Mouse (Mus musculus): ENCODE results near the gene Dcun1d2.
A peak's percentile ranks its signal among the peaks of the same experiment; 100 is the strongest.
"Not testable (repeated sequence)": the region's sequence is repeated elsewhere in the genome, so short reads cannot be mapped to it uniquely, and the experiment has no call there.

Dcun1d2 gene

DNA sequence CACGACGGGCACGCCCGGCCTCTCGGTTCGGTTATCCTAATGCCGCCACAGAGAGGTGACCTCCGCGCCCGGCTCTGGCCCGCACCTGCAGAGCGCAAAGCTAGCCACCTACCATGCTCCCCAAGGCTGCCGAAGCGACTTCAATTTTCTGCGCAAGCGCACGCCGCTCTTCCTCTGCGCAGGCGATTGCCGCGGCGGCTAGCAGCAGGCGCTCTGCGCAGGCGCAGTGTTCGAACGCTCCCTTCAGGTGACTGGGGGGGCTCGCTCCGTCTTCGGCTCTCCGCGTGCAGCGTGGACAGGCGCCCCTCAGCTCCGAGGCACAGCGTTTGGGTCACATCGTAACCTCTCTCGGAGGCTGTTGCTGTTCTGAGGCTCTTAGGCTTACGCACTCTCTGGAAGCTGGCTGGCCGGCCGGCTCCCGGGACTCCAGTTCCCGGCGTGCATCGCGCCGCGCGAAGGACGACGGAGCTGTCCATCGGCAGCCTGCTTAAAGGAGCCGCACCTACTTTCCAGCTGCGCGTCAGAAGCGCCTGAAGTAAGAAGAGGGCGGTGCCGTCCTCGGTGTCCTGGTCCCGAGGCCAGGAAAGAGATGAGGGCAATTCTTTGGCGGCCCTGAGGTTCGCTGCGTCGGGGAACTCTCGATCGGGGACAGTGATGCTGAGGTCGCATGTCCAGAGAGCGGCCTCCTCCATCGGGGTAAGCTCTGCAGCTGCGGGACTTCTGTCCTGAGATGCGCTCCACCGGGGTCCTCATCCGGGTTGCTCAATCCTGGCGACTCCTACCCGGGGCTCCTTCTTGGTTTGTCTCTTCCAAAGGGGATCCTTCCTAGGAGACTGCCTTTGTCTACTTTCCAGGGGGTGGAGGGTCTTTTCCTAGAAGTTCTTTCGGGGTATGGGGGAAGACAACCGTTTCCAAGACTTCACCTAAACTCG is at the start of gene Dcun1d2, which contains the start of gene Tmco3:
Dcun1d2 (minus strand) TSS at position 440 of the 932 bp plus-strand sequence.
Tmco3 (plus strand) TSS at position 499 of the 932 bp plus-strand sequence.
- DNase-seq (ENCODE audit: low spot score in 2 of 2), result peak; percentile 94 to 95

- DNase-seq (ENCODE audit: low spot score in 2 of 2), result no peak
Measured at GRCm38 (mm10) chr8:13337678-13338077, 49.7 kb upstream of the Dcun1d2 start.

DNA sequence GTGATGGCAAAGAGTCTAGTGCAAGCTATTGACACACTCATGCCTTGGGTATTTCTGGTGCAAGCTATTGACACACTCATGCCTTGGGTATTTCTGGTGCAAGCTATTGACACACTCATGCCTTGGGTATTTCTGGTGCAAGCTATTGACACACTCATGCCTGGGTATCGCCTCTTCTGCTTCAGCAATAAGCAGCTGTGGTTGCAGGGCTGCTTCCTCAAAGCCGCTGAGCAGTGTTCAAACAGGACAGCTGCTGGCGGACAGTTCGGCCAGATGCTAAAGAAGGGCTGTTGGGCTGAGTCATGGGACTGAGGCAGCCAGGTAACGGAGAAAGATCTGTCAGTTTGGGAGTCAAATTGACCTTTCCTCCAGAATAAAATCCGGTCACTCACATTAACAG is 49.3 kb upstream of the Dcun1d2 start:
- DNase-seq (ENCODE audit: low spot score in 2 of 2), result not testable (repeated sequence)

GRCm38 (mm10) chr8:13334671-13335070 is 46.7 kb upstream of the Dcun1d2 start:
- DNase-seq (ENCODE audit: low spot score in 2 of 2), result no peak

DNA sequence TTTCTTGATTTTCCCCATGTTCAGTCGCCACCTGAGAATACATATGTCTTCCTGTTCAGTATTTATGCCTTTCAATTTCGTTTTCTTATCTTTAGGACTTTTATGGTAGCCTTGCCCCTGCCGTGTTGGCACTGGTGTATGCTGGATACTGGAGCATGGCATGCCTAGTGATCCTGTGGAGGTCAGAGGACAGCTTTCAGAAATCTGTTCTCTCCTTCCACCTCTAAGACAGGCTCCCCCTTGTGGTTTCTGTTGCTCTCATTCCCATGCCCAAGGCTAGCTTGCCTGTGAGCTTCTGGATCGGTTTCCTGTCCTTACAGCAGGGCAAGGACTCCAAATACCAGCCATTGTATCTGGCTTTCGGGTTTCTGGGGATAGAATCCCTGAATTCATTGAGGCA is 38.7 kb upstream of the Dcun1d2 start:
- DNase-seq (ENCODE audit: low spot score in 2 of 2), result no peak

- no peak for DNase-seq (ENCODE audit: low spot score in 2 of 2)
Measured at GRCm38 (mm10) chr8:13316671-13317070, 28.7 kb upstream of the Dcun1d2 start.

GRCm38 (mm10) chr8:13314922-13315321 is 27.0 kb upstream of the Dcun1d2 start:
- DNase-seq (ENCODE audit: low spot score in 2 of 2), result no peak

GRCm38 (mm10) chr8:13306916-13307315 is 19.0 kb upstream of the Dcun1d2 start:
- DNase-seq (ENCODE audit: low spot score in 2 of 2), result no peak

GRCm38 (mm10) chr8:13306309-13306909 is 18.5 kb upstream of the Dcun1d2 start:
- no peak for DNase-seq (ENCODE audit: low spot score in 2 of 2)

DNA sequence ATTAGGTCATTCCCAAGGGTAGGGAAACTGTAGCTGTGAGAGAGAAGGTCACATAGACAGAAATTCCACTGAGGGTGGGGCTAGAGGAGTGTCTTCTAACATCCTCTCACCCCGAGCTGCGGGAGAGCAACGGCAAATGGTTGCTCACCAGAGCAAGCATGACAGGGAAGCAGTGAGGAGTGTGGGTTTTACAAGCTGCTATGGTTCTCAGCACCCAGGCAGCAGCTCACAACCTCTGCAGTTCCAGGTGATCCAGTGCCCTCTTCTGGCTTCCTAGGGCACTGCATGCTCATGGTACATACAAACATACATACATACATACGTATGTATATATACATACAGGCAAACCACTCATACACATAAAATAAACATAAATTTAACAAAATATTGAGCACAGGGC is 18.0 kb upstream of the Dcun1d2 start:
- no peak for DNase-seq (ENCODE audit: low spot score in 2 of 2)

DNA sequence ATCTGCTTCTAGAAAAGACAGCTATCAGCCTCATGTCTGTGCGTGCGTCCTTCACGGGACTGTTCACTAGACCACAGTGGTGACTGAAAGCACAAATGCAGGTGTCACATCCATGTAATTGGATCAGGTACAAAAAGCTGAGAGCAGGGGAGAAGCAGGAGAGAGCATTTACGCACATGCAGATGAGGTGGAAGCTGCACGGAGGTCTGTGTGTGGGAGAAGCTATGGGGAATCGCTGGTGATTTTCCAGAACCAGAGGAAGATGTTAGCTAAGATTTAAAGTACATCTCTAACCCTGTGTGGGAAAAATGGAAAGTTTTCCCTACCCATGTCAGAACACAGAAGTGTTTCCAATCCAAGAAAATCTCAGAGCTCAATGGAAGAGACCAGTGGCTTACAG is 17.5 kb upstream of the Dcun1d2 start:
- DNase-seq (ENCODE audit: low spot score in 2 of 2), result no peak

DNA sequence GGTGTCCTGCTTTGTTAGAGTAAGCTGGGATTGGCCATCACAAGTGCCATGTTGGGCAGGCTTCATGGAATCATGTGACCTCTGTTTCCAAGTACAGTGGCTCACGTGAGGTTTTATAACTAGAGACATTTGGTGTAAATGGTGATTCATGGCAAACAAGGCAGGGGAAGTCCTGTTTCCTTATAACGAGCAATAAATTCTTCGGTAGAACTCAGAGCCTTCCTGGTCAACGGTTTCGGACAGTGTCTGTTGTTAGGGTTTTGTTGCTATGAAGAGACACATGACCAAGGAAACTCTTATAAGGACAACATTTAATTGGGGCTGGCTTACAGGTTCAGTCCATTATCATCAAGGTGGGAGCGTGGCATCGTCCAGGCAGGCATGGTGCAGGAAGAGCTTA is 13.1 kb upstream of the Dcun1d2 start:
- DNase-seq (ENCODE audit: low spot score in 2 of 2), result no peak

- DNase-seq (ENCODE audit: low spot score in 2 of 2), result no peak
Measured at GRCm38 (mm10) chr8:13299571-13299970, 11.6 kb upstream of the Dcun1d2 start.

DNA sequence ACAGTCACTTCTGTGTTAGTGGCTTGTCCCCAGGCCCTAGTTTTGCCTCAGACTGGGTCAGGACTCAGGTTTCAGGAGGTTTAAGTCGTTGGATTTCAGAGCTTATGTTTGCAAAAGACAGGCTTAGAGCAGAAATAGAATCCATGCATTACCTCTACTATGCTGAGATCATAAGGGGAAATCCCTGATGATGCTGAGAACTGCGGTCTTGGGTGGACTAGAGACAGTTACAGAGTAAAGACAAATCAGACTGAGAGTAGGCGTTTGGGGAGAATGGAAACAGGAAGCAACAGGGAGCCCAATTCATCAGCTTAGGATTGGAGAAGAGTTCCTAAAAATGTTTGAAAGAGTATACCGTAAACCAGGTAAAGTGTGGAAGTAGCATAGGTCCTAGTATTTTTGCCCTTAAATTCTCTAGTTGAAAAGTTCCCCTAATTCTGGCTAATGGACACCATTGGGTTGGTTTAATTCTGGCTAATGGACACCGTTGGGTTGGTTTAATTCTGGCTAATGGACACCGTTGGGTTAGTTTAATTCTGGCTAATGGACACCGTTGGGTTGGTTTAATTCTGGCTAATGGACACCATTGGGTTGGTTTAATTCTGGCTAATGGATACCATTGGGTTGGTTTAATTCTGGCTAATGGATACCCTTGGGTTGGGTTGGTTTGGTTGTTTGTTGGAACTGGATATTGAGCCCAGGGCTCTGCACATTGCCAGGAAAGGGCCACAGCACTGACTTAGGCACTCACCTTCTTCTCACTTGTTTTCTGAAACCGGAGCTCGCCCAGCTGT is 5.9 kb upstream of the Dcun1d2 start:
- no peak for DNase-seq (ENCODE audit: low spot score in 2 of 2)

DNA sequence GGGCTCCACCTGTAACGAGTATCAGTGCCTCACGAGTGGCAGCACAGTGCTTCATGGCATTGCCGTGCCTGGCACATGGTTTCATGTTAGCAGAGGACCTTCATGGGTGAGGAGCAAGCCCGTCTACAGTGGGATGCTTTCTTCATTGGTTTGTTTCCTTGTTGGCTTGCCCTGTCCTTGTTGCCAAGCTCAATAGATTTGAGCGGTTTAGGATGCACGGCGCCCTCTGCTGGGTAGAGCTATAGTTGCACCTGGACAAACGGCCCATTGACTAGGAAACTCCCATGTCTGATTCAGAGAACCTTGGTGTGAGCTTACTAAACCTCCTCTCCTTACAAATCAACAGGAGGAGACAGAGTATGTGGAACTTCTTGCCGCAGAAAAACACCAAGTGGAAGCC is 4.4 kb upstream of the Dcun1d2 start:
- peak; percentile 59 to 63 for DNase-seq (ENCODE audit: low spot score in 2 of 2)

- no peak for DNase-seq (ENCODE audit: low spot score in 2 of 2)
Measured at GRCm38 (mm10) chr8:13288646-13289045, 715 bp upstream of the Dcun1d2 start.

GRCm38 (mm10) chr8:13287304-13287691 is 633 bp downstream of the Dcun1d2 start:
- DNase-seq (ENCODE audit: low spot score in 2 of 2), result peak; percentile 83 to 88

- DNase-seq (ENCODE audit: low spot score in 2 of 2), result no peak
Measured at GRCm38 (mm10) chr8:13283200-13283599, 4.7 kb downstream of the Dcun1d2 start.

DNA sequence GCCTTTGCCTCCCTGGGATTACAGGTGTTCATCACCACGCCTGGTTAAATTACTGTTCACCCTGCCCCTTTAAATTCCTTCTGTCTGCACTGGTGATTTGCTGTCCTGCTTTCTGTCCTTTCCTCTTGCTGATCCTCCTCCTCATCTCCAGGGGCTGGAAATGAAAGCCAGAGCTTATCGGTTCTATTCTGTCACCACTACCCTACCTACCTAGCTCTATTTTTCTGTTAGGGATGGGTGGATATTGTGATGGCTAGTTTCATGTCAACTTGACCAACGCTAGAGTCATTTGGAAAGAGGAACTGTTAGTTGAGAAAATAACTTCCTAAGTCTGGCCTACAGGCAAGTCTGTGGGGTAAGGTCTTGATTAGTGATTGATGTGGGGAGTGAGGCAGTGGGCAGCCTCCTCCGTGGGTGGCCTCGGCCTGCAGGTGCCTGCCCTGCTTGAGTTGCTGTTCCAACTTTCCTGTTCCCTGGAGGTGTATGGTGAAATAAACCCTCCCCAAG is 10.9 kb downstream of the Dcun1d2 start:
- no peak for DNase-seq (ENCODE audit: low spot score in 2 of 2)

DNA sequence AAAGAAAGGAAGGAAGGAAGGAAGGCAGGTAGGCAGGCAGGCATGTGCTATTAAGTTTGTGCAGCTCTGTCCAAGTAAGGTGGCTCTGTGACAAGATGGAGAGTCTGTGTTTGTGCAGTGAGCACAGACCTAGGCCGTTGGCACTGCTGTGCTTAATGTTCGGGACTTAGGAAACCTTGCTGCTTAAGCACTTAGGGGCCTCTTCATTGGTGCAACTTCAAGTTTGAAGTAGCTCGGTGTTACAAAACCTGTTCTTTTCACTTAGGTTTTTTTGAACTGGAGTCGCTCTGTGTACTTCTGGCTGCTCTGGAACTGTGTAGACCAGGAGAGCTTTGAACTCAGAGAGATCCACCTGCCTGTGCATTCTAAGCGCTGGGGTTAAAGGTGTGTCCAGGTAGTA is 15.1 kb downstream of the Dcun1d2 start:
- no peak for DNase-seq (ENCODE audit: low spot score in 2 of 2)

GRCm38 (mm10) chr8:13267566-13267965 is 20.4 kb downstream of the Dcun1d2 start:
- DNase-seq (ENCODE audit: low spot score in 2 of 2), result no peak

GRCm38 (mm10) chr8:13263376-13263775 is 24.6 kb downstream of the Dcun1d2 start:
- DNase-seq (ENCODE audit: low spot score in 2 of 2), result no peak
